Mouse (Mus musculus) 416B (cell line): Measurements from ENCODE around the gene Fam198a.
"Not testable (repeated sequence)": the region's sequence is repeated elsewhere in the genome, so short reads cannot be mapped to it uniquely, and the experiment has no call there.

ENCODE experiments used
- DNase-seq: peaks from one replicate; pipeline ENCODE4 v3.0.0; 2011; ENCODE audit warnings: low read depth

The Fam198a gene

GRCm38 (mm10) chr9:121982214-121982613 is 31.4 kb downstream of the Fam198a start:
- no peak for DNase-seq

DNA sequence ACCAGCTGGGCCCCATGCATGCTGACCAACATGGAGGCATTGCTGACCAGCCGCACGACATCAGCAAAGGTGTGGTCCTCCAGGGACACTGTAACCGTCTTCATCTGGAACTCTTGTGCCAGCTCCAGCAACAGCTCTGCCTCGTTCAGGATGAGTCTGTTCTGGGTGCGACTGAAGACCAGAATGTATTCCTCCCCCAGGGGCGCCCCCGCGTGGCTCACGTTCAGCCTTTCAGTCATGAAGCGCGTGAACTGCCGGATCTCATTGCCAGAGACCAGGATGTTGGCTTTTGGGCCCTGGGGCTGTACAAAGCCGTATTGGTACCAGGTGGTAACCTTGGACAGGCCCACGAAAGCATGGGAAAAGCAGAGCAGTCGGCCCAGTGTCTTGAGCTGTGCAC is 31.9 kb downstream of the Fam198a start:
- no peak for DNase-seq

DNA sequence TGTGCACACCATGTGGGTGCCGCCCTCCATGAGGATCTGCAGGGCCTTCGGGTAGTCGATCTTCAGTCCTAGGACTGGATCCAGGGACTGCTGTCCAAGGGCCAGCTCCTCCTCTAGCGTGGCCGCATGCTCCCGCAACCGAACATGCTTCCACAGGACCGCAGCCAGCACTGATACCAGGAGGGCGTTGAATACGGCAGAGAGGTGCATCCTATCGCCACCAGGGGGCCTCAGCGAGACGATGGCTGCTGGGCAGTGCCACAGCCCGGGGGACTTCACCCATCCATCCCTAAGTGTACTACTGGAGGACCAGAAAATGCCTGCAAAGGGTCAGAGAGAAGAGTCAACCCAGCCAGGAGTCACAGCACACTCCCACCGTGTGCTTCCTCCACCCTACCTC is 32.7 kb downstream of the Fam198a start:
- peak; percentile 36 for DNase-seq

DNA sequence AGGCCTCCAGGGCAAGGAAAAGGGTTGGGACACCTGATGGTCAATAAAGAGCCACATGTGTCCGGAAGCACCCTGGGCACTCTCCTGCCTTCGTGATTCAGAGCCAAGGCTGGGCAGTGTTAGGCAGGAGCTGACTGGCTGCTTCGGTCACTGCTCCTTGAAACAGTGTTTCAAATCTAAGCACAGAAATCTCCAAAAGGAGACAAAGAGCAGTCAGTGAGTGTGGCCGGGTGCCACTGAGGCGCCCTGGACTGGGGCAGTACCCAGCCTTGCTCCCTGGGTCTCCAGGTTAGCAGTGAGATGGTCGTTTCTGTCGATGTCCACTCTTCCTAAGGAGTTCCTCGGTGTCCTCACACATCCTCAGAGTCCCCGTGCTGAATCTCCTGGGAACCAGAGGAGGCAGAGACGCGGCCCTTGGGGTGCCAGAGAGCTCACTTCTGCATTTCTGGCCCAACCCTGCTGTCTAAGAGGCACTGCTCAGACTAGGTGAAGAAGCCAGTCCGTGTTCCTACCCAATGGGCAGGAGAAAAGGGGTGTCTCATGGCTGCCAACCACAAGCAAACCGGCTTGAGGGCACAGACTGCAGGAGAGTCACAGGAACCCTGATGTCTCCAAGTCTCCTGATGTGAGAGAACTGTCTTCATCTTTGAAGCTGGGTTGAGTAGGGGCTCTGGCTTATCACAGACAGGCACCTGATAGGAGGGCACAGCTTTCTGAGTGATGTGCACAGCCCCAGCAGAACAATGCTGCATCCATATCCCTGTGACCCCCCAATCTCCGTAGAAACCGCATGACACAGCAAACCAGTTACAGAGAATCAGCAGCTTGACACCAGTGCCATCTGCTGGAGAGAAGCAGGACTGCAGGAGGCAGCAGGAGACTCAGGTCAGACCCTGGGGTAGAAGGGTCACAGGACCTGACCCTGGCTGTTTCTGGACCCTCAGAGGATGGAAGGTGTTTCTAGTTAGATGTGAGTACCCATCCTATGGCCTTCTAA is 34.0 kb downstream of the Fam198a start:
- DNase-seq: peak; percentile 74

DNA sequence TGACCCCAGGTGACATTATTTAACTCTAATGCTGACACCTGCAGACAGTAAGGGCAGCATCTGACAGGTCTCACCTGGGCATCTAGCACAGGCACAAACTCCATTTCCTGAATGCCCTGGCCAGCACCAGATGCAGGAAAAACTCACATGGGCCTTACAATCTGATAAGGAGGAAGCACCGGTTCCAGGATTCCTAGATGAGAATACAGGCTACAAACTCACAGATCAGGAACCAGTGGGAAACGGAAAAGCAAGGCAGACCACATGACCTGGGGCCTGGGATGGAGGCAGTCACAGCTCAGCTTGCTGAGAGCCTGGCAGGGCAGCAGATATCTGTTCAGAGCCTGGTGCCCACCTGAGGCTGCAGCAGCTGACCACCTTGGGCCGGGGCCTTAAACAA is 38.1 kb downstream of the Fam198a start:
- no peak for DNase-seq

DNA sequence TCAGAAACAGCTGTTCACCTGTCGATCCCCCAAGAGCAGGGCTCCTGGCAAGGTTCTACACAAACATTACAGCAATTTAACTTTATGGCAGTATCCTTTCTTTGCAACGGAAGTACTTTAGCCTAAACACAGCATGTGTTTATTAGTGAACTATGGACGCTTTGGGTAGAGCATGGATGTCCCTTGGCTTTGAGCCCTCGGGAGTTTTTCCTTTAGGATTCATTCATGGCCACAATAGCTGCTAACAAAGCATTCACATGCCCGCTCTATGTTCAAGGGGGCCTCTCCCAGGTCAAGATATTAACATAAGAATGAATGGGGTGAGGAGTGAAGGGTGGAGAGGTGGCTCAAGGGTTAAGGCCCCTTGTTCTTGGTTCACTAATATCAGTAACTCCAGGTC is 38.7 kb downstream of the Fam198a start:
- no peak for DNase-seq

DNA sequence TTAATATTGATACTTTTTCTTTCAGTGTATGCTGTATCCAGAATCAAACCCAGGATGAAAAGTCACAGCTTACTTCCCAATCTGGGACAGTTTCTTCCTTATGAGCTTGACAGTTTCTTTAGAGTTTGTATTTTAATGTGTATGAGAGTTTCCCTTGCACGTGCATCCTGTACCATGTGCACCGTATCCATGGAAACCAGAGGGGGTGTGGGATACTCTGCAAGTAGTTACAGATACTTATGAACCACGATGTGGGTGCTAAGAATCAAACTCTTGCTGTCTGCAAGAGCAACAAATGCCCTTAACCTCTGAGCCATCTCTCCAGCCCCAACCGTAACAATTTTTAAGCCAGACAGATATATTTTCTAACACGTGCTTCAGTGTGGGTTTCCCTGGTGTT is 40.3 kb downstream of the Fam198a start:
- DNase-seq: no peak

- DNase-seq: peak; percentile 88
Measured at GRCm38 (mm10) chr9:121993047-121993446, 42.3 kb downstream of the Fam198a start.

DNA sequence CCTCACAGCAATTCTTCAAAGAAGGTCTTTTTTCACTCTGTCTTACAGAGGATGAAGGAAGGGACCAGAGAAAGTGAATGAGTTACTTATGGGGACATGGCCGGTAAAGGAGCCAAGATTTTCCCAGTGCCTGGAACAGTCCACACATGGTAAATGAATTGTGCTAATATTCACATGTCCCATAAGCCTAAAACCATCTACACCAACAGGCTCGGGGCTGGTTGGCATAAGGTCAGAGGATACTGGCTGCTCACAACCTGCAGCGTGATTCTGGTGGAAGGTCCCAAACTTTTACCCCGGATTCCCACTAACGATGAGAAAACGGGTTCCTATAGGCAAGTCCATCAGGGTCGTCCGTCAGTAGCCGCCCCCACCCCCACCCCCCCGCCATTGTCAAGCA is 44.3 kb downstream of the Fam198a start:
- no peak for DNase-seq

DNA sequence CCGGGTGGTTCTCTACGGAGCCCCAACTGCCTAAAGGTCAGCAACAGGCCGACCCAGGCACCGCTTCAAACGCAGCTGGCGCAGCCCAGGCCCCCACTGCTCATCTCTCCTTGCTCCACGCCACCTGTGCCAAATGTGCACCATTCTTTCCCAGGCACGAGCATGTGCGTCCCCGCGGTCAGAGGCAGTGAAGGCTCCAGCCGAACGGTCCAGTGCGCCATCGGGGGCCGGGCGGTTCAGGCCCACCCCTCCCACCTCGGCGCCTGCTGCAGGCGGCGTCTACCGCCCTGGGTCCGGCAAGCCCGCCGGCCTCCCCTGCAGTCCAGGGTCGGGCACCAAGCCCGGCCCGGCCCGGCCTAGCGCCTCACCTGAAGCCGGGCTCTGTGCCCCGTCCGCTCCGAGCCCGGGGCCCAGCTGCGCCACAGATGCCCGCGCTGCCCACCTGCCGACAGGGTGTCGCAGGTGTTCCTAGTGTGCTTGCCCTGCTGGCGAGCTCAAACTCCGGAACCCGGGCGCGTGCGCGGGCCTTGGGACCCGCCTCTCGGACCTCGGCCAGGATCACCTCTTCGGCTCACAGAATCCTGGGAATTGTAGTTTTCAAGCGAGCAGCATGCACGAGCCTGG is 44.8 kb downstream of the Fam198a start:
- DNase-seq: peak; percentile 60

DNA sequence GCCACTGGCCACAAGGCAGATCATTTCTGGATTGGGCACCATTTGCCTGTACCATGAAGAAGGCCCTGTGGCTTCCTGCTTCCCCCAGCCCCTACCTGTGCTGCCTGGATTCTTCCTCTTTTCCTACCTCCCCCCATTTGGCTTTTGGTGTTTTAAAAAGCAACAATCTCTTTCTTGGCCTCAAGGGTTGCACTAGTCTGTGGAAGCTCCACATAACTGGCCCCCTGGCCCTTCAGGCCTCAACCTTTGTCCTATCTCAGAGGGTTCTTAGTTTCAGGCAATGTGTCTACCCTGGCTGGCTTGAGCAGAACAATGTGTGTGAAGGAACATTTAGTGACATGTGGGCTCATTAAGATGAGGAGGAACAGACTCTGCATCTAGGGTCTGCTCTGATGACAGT is 46.2 kb downstream of the Fam198a start, which contains the start of gene Pomgnt2:
TSS of gene Pomgnt2 (minus strand) at position 101 of the 400 bp plus-strand sequence.
- no peak for DNase-seq

GRCm38 (mm10) chr9:121997978-121998377 is 47.2 kb downstream of the Fam198a start:
- no peak for DNase-seq

DNA sequence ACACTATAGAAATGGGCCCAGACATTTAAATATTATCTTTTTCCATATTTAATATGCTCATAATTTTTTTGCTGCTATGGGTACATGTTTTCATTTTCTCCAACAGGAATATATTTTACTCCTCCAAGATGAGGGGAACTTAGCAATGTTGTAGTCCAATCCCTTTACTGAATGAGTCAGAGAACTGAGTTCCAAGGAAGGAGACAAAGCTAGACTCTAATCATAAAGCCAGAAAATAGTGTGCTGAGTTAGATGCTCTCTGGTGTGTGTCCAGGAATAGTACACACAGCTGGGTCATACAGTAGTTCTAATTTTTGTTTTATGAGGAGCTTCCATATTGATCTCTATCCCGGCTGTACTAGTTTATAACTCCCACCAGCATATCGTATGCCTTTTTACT is 55.4 kb downstream of the Fam198a start:
- no peak for DNase-seq

GRCm38 (mm10) chr9:122006609-122007008 is 55.8 kb downstream of the Fam198a start:
- DNase-seq: peak; percentile 41

DNA sequence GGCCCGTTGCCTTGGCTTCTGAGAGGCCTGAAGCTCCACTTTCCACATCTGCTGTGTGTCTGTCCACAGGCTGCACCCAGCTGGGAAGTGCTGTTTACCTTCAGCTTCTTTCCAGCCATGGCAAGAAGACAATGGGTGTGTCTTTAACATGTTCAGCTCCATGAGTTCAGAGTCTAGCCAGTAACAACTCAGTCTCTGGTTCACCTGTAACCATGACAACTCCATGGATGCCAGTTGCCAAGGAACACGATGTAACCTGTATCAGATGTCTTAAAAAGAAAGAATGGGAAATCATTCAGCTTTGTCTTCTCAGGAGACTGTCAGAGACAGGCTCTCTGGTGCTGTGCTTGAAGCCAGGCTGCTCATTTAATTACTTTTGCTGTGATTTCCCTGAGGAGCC is 58.1 kb downstream of the Fam198a start:
- no peak for DNase-seq

DNA sequence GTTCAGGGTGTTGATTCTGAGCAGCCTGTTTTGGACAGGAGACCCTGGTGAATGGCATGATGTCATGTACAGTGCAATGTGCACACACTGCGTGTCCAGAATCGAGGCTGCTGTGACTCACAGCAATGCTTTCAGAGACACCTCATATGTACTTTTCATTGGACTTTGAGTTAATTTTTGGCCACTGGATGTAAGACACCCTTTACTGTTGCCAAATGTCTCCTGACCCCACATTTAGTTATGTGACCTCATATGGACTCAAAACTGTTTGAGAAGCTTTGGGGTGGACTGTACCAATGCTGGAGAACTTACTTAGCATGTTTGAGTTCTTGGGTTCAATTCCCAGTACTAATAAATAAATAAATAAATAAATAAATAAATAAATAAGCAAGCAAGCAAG is 60.0 kb downstream of the Fam198a start:
- no peak for DNase-seq

GRCm38 (mm10) chr9:122012816-122013215 is 62.0 kb downstream of the Fam198a start:
- no peak for DNase-seq

- no peak for DNase-seq
Measured at GRCm38 (mm10) chr9:122013629-122014028, 62.8 kb downstream of the Fam198a start.

DNA sequence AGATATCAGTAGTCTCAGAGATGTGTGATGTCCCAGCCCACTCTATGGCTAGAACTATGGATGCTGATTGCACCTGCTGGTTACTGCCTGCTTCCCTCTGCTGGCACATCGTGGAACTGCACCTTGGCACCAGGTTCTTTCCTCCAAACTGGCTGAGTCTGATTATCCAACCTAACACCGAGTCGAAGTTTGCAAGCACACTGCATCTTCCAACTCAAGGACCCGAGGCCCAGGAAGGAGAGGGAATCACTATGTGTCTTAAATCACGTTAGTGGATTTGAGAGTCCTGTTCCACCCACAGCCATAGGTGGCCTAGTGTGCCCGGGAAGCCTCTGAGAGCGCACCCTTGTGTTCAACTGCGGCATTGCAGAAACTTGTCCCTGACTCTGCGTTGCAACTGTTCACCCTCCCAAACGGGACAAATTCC is 63.5 kb downstream of the Fam198a start:
- DNase-seq: peak; percentile 73

- DNase-seq: no peak
Measured at GRCm38 (mm10) chr9:122018079-122018478, 67.3 kb downstream of the Fam198a start.

GRCm38 (mm10) chr9:122018782-122019395 is 68.1 kb downstream of the Fam198a start:
- peak; percentile 48 for DNase-seq

GRCm38 (mm10) chr9:122020321-122020720 is 69.5 kb downstream of the Fam198a start:
- peak; percentile 37 for DNase-seq

DNA sequence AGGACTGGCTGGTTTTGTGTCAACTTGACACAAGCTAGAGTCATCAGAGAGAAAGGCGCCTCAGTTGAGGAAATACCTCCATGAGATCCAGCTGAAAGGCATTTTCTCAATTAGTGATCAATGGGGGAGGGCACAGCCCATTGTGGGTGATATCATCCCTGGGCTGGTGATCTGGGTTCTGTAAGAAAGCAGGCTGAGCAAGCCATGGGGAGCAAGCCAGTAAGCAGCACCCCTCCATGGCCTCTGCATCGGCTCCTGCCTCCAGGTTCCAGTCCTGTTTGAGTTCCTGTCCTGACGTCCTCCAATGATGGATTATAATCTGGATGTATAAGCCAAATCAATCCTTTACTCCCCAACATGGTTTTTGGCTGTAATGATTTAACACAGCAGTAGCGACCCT is 70.4 kb downstream of the Fam198a start:
- not testable (repeated sequence) for DNase-seq
